Mouse (Mus musculus) spleen, postnatal 0 days (tissue): ENCODE results near the gene Zfp954. TPM values are rescaled to one million over a fixed set of nuclear protein-coding genes. Genes with fewer than 3 reads are reported as not detected.

ENCODE experiments used
- polyA plus RNA-seq: library from polyadenylated mRNA; unstranded; fragments of >200 nt; fragmentation: Nextera tagmentation; extraction: Ambion mirVana; gene quantifications from 2 replicates; pipeline ENCODE4 v1.2.1, GENCODE M21; 2015

The Zfp954 gene
- 5.8 TPM in 2 replicates for polyA plus RNA-seq

DNA sequence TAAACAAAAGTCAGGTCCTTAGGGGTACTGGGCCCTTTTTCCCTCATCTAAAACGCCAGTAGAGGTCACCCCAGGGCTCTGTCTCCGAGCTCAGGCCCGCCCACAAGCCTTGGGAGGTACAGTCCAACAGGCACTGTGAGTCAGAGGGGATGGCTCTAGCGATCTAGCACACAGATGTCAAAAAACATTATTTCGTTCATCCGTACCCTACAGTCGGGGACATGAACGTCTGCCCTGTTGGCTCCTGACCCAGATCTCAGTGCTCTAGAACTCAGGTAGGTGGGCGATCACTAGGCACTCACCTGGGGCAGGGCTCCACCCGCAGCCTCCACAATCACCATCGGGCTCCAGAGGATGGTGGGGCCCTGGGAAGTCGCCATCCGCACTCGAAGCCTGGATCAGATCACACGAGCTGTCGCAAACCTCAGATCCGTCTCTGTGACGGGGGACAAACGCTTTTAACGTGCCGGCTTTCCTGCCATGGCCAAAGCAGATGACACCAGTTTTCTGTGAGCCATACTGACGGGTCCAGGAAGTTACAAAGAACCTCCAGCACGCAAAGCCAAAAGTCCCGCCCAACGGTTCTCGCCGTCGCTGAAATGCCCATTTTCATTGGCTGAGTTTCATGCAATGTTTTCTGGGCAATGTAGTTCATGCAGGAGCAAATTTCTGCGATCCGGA lies at the start of gene Zfp954:
Zfp954 (minus strand) TSS at position 568 of the 681 bp plus-strand sequence.

DNA sequence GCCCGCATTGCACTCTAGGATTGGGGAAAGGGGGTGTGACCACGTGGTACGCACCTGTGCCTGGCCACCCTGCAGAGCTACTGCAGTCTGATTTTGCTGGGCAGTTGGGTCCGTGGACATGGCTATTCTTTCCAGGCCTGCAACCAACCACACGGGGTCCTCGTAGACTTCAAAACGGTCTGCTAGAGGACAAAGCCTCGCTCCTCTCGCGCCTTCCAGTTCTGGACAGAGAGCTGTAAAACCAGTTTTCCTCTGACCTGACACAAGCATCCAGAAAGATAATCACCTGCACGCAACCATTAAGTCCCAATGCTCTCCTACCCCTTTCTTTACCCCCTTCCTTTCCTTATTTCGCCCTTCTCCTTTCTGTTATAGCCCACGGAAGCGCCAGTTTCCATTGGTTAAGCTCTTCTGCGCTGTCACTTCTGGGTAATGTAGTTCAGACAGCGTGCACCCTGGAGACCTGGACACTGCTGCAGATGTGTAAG lies 15.1 kb upstream of the Zfp954 start, which contains the start of gene Zfp773:
Zfp773 (minus strand) TSS at position 377 of the 488 bp plus-strand sequence.

Other genes starting within 250 kb of the Zfp954 start
- not detected in 2 replicates for gene Aurkc, start 126.2 kb downstream of the Zfp954 start, polyA plus RNA-seq
- 0.24 and 0.35 TPM in 2 replicates for gene Zfp773, start 15.3 kb upstream of the Zfp954 start, polyA plus RNA-seq
- 0.51 and 0.61 TPM in 2 replicates for gene Zfp418, start 49.8 kb upstream of the Zfp954 start, polyA plus RNA-seq
- 2.0 and 2.1 TPM in 2 replicates for gene Zfp772, start 88.5 kb upstream of the Zfp954 start, polyA plus RNA-seq
- 0.05 and 0.11 TPM in 2 replicates for gene Vmn2r29, start 125.8 kb upstream of the Zfp954 start, polyA plus RNA-seq
- gene Gm45844, start 156.8 kb upstream of the Zfp954 start, polyA plus RNA-seq: 1.2 TPM in 2 replicates
- gene Clcn4, start 179.4 kb upstream of the Zfp954 start, polyA plus RNA-seq: 16.3 and 19.5 TPM in 2 replicates
- gene Vmn2r30, start 216.1 kb upstream of the Zfp954 start, polyA plus RNA-seq: not detected in 2 replicates